Mouse (Mus musculus): ENCODE results near the gene Bcar1.

- TF ChIP-seq CTCF (IDR thresholded peaks at IDR 0.05; ENCODE audit: low read depth) (no peak), EP300 (IDR thresholded peaks at IDR 0.05; ENCODE audit: low read depth) (no peak)
Observed at GRCm38 (mm10) chr8:111789200-111789599, 45.6 kb upstream of the Bcar1 start.
